Mouse (Mus musculus): ENCODE results near the gene Rhoc.

Gene Rhoc

DNA sequence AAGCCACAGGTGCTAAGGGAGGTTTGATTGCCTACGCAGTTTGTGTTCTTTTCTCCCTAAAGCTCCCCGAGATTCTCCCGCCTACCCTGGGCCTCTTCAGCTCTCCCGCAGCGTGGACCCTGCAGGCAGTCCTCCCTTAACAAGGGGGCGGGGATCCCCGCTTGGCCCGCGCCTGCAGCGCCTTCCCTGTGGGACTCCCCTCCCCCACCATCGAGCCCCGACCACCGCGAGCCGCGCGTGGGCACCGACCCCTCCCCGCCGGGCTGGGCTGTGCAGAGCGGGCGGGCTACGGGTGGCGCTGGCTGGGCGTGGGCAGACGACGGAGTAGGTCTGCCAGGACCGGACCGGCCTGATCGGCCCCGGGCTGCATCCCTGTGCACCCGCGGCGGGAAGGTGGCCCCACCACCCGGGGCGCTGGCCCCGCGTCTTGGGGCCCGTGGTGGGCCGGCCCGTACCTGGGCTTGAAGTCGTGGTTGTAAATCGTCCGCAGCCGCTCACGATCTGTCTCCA, 29.4 kb downstream of the Rhoc start:
- peak; percentile 43 for DNase-seq (ENCODE audit: low spot score)

DNA sequence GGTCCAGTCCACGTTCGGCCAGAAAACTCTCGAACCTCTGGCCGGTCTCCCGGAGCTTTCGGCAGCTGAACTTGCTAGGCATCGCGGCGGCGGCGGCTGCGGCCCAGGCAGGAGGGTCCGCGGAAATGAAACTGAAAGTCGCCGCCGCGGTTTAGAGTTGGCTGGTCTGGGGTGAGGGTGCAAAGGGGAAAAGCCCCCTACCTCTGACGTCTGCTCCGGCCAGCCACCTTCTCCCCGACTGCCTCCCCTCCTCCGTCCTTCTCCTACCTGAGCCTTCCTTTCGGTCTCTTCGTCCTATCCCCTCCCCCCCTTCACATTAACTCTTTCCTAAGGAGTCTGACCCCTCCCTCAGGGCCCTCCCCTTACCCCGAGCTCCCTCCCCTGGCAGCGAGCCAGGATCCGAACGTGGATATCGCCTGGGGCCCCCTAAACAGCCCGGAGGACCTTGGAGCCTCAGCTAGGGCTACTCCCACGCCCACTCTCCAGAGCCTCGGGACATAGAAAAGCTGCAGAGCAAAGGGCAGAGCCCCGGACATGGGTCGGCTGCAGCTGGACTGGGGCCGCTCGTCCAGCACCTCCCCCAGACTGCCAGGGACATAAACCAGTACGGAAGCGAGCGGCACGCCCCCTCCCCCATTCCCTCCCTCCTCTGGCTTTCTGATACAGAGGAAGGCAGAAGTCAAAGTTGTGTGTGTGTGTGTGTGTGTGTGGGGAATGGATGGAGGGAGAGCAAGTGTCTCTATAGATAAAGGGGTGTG, 30.0 kb downstream of the Rhoc start, which contains the start of gene Mov10:
Gene Mov10, minus strand, starts transcription at position 573 of the 758 bp plus-strand sequence.
- peak; percentile 86 for DNase-seq (ENCODE audit: low spot score)

DNA sequence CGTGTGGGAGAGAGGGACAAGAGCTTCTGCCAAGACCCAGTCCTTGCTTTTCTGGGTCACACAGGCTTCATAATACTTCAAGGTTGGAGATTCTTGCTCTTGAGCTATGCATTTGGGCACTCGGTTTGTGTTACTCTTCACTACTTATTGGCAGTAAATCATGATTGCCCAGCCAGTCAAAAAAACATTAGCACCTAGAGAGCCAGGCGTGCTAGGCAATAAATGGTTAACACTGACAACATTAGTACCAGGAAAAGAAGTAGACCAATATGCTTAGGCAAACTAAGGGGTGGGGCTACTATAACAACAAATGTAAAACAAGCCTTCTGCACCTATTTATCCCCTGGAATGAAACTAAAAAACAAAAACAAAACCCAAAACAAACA, 30.6 kb downstream of the Rhoc start:
- no peak for DNase-seq (ENCODE audit: low spot score)

DNA sequence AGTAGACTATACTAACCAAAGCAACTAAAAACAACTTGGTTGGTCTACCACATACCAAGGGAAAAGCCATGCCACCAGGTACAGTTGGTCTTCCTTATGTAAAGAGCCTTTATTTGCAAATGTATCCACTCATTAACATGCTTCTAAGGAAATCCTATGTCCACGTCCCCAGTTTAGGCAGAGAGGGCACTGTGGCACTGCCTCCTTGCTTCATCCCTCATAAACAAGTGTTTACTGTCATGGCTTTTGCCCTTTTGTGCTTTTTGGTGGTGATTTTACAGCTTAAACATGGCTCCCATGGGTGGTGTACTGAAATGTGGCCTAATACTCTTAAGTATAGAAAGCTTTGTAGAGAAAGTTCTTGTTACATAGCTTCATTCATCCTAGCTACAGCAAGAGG, 32.3 kb downstream of the Rhoc start:
- DNase-seq (ENCODE audit: low spot score): no peak

DNA sequence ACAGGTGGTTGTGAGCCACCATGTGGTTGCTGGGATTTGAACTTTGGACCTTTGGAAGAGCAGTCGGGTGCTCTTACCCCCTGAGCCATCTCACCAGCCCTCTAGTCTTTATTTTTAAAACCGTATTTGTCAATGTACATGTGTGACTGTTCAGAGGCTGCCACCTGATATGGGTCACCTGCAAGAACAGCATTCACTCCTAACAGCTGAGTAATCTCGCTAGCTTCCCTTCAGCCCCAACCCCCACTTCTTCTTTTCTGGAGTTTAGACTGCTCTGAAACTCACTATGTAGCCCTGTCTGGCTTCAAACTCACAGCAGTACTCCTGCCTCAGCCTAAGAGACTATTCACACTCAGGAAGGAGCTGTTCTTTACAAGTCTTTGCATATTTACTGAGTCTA, 34.2 kb downstream of the Rhoc start:
- DNase-seq (ENCODE audit: low spot score): no peak

DNA sequence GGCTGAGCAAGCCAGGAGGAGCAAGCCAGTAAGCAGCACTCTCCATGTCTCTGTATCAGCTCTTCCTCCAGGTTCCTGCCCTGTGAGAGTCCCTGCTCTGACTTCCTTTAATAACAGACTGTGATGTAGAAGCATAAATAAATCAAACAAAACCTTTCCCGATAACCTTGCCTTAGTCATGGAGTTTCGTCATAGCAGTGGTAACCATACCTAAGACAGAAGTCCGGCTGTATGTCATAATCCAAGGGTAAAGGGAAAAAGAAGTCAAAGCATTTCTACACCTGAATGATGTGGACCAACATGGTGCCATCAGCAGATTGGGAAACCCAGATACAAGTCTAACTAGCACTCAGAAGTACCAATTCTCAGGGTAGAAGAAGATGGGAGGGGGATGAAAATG, 47.6 kb downstream of the Rhoc start:
- no peak for DNase-seq (ENCODE audit: low spot score)

DNA sequence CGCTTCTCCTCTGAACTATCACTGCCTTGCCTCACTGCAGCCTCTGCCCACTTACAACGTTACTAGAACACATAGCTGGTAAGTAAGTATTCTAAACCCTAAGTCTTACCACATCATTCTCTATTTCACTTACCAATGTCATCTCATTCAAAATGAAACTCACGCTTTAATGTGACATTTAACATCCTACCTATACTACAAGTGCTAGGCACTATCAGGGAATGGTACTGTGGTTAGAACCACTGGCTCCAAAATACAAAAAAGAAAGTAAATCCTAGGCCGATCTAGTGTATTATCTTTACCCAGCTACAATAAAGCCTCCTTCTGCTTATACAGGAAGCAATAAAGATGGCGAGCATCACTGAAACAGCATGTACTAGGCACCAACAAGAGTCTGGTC, 52.9 kb downstream of the Rhoc start:
- no peak for DNase-seq (ENCODE audit: low spot score)
